Mouse (Mus musculus) bone marrow, adult 2 months (tissue): Measurements from ENCODE around the gene Sipa1l1. TPM values are rescaled to one million over a fixed set of nuclear protein-coding genes. Genes with fewer than 3 reads are reported as not detected.

Experiments
- H3K27ac ChIP-seq: fragments of 200-500 bp; 2 replicates; pipeline ENCODE4 v1.5.1; 2012; ENCODE audit warnings: low read depth, mild to moderate bottlenecking, control low read depth, inconsistent platforms, low read length; ENCODE audit not compliant: control insufficient read depth, poor library complexity, insufficient read depth
- H3K4me1 ChIP-seq: fragments of 200-500 bp; 2 replicates; pipeline ENCODE4 v1.6.1; 2011; ENCODE audit warnings: low read length; ENCODE audit not compliant: control insufficient read depth, insufficient read depth
- H3K4me3 ChIP-seq: fragments of 200-500 bp; replicated peaks from 2 replicates; pipeline ENCODE3; 2011; ENCODE audit warnings: mild to moderate bottlenecking, low read depth, low read length, control low read depth; ENCODE audit not compliant: control insufficient read depth
- CTCF ChIP-seq: fragments of 200-500 bp; IDR thresholded peaks from 2 replicates; pipeline ENCODE4 v1.5.1; 2011; ENCODE audit warnings: low read length, control low read depth; ENCODE audit not compliant: control insufficient read depth, insufficient read depth
- POLR2A ChIP-seq: fragments of 200-500 bp; IDR thresholded peaks from 2 replicates; pipeline ENCODE4 v1.6.1; 2011; ENCODE audit warnings: low read depth, mild to moderate bottlenecking, control low read depth, low read length, borderline replicate concordance; ENCODE audit not compliant: control insufficient read depth
- WGBS: fragments of 180-500 bp; shearing (Covaris S2); methylation state at CpG from one replicate; pipeline ENCODE4 v1.1.7; 2018; 5-methylcytosine and 5-hydroxymethylcytosine counted together
- polyA plus RNA-seq: library from polyadenylated mRNA; stranded (reverse); fragments of >200 nt; gene quantifications from 2 replicates; pipeline ENCODE4 v1.2.4, GENCODE M21; 2011; ENCODE audit warnings: low replicate concordance; ENCODE audit not compliant: missing spikeins, insufficient read depth, insufficient read length

Gene Sipa1l1
- polyA plus RNA-seq, 1 experiment = 13.5 TPM

DNA sequence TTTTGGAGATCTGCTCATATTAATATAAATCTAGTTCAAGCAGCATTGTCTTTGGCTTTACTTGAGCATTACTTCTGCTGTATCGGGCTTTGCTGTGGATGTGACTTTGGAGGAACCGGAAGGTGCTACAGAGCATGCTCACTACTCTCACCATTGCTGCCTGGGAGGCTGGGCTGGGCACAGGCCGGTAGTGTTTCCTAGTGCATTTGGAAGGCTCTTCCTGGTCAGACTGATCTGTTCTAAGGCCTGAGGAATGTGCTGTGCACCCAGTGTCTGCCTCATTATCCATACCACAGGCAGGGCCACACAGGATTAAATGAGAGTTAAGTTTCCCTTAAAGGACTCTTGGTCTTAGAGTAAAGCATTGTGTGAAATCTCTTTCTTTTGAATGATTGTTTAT, 79.4 kb downstream of the Sipa1l1 start:
- 50% methylated on average over 3 of the region's 3 CpGs for WGBS
- Histone ChIP-seq H3K4me1 (peaks cover 7% of the 10 kb centered on the region; the same call in 1 of the 2 replicates), H3K27ac (peak overlapping the region; percentile 50; the same call in 1 of the 2 replicates), H3K4me3 (no peak overlapping the region)
- TF ChIP-seq POLR2A = no peak
- TF ChIP-seq CTCF = no peak

DNA sequence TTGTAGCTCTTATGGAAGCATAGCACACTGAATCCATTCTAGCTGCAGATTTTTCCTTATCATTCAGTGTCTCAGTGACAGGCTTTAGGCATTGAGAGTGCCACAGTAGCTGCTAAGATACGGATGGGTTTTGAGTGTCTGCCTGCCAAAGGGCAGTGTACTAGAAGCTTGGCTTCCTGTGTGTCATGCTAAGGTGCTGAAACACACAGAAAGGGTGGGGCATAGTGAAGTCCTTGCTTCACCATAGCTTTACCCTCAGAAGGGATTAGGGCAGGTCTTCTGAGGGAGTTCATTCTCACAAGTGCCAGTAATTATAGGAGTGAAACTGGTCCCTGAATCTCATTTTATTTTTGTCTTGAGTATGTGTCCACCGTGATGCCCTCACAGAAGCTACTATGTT, 82.2 kb downstream of the Sipa1l1 start:
- no peak overlapping the region for H3K4me3 ChIP-seq
- H3K4me1 ChIP-seq = peaks cover 6% of the 10 kb centered on the region; the same call in 1 of the 2 replicates
- no peak overlapping the region for H3K27ac ChIP-seq
- TF ChIP-seq CTCF (no peak), POLR2A (no peak)
- WGBS = 58% methylated on average over 2 of the region's 2 CpGs

DNA sequence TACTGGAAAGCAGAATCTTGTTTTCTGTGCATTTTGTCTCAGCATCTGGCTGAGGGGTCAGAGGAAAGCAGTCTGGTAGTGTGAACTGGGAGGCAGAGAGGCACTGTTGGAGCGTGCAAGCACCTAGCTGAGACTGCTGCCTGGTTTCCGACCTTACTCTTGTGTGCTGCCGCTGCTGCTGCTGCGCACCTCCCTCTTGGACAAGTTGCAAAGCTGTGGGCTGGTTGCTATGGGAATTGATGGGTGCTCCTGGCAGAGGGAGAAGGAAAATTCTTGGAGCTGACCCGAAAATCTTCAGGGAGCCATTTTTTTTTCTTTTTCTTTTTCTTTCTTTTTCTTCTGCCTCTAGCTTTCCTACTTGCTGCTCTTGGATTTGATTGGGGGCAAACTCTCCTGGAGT, 85.0 kb downstream of the Sipa1l1 start:
- 90% methylated on average over 5 of the region's 5 CpGs for WGBS
- H3K4me1 ChIP-seq = no peaks in the 10 kb centered on the region; the same call in 1 of the 2 replicates
- no peak for TF ChIP-seq CTCF
- no peak for TF ChIP-seq POLR2A
- H3K4me3 ChIP-seq = no peak overlapping the region
- H3K27ac ChIP-seq = no peak overlapping the region

DNA sequence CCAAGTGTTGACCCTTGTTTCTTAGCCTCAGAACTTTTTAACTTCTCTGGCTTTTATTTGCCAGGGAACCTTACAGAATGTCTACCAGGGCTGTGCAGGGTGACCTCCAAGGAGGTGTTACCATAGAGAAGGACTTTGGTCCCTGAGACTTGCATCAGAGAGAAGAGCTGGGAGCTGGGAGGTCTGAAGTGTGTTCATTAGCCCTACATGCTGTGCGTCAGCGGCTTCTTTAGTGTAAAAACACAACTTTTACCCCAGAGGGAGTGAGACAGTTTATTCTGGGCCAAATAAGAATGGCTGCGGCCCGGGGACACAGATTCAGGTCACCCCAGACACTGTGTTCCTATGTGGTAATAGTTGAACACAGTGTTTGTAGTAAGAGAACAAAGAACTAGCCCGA, 86.9 kb downstream of the Sipa1l1 start:
- no peak overlapping the region for H3K27ac ChIP-seq
- no peak for TF ChIP-seq CTCF
- no peak for TF ChIP-seq POLR2A
- no peak overlapping the region for H3K4me3 ChIP-seq
- H3K4me1 ChIP-seq = no peaks in the 10 kb centered on the region
- 83% methylated on average over 5 of the region's 5 CpGs for WGBS

DNA sequence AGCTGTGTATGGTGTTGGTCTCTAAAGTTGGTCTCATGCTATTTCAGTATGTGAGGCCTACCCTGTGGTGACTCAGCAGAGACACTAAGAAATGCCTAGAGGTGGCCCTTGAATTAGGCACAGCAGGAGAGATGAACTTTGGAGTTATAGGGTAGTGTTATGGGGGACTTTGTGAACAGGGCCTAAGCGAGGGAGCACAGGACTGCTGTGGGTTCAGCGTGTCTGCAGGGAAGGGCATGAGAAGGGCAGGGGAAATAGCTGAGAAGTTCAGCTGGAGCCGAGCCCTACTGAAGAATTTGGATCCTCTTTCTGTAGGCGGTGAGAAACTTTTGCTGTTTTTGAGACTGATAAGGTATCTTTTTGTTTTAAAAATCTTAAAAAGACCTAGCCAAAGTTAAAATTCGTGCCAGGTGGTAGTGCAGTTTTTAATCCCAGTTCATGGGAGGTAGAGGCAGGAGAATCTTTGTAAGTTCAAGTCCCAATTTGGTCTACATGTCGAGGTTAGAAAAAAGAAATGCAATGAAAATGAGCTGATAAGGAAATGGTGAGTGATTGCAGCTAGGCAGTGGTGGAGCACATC, 87.9 kb downstream of the Sipa1l1 start:
- Histone ChIP-seq H3K4me1 (no peaks in the 10 kb centered on the region), H3K27ac (no peak overlapping the region), H3K4me3 (no peak overlapping the region)
- 55% methylated on average over 6 of the region's 6 CpGs for WGBS
- TF ChIP-seq POLR2A (no peak), CTCF (no peak)

DNA sequence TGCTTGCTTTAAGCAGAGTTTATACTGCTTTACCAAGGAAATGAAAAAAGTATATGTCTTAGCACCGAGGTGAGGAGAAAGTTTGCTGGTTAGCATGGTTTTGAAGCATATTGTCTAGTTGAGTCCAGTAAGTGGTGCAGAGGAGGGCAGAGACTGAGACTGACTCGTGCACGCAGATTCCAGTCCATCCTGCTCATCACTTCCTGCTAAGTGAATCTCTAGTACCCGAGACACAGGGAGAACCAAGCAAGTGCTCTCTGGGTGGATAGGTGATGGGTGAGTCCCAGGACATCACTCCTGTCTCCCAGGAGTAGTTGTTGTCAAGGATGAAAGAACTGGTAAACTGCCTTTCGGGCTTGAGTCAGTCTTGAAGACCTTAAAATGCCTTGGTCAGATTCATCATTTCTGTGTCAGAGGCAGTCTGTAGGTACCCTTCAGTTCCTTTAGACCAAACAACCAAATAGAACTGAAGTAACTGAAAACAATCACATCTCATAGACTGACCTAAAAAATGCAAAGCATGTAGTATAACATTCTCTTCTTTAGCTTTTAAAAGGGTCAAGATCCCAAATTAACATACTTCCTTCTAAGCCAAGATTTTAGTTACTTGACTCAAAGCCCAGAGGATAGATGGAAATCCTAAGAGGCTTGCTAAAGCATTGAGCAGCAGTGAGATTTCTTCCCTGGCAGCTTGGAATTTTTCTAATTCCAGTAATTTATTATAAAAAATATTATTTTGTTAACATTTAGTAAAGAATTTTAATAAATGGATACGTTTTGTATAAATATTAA, 89.1 kb downstream of the Sipa1l1 start:
- H3K27ac ChIP-seq = no peak overlapping the region
- 78% methylated on average over 6 of the region's 6 CpGs for WGBS
- TF ChIP-seq CTCF (no peak), POLR2A (no peak)
- no peak overlapping the region for H3K4me3 ChIP-seq
- no peaks in the 10 kb centered on the region for H3K4me1 ChIP-seq

DNA sequence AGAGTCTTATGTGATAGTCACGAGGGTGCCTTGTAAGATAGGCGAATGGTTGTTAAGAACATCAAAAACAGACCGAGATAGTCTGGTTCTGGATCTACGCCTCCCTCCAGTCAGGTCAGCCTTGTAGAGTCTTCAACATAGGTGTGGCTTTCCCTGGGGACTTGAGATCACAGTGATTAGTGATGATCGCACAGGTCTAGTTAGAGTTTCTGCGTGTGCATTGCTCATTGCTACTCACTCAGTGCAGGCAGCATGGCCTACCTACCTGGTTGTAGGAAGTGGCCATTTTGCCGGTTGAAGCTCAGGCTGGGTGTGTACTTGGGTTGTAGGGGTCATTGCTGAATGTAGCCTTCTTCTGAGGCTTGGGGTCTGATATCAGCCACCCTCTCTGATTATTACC, 94.3 kb downstream of the Sipa1l1 start:
- Histone ChIP-seq H3K4me3 (no peak overlapping the region), H3K27ac (no peak overlapping the region), H3K4me1 (peaks cover 1% of the 10 kb centered on the region; the same call in 1 of the 2 replicates)
- TF ChIP-seq POLR2A = no peak
- no peak for TF ChIP-seq CTCF
- 77% methylated on average over 7 of the region's 7 CpGs for WGBS

DNA sequence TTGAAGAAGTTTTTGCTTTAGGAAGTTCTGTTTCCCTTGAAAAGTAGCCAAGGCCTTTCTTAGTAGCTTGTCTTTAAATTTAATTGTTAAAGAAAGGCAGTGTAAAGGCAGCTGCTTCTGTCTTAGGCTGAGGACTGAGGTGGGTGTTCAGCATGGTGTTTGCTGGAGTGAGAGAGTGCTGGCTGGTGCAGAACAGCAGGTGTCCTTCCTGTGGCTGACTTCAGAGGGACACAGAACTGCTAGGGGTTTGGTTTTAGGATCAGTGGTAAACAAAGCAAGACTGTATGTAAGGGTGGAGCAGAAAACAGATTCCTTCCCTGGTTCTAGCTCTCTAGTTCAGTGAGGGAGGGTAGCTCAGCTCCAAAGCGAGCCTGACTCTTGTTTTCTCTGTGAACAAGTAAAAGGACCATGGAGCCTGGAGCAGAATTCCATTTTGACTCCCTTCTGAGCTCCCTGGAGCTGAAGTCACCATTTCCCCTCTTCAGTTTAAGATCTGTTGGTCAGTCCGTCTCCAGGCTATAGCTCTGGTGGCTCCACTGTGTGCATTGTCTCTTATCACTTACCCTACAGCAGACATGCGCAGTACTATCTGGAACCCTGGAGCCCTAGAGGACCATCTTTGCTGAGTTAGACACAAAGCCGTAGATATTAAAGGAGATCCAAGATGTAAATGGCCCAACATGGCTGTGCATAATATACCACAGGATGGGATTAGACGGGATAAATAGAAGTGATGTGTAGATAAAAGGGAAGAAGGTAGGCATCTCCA, 95.1 kb downstream of the Sipa1l1 start:
- H3K4me1 ChIP-seq = peaks cover 1% of the 10 kb centered on the region; the same call in 1 of the 2 replicates
- no peak overlapping the region for H3K27ac ChIP-seq
- WGBS = 73% methylated on average over 5 of the region's 5 CpGs
- TF ChIP-seq POLR2A (no peak), CTCF (no peak)
- H3K4me3 ChIP-seq = no peak overlapping the region
